Mouse (Mus musculus): ENCODE measurements at regions not wholly inside any gene's neighbourhood (a gene's known extent, or its start where the extent isn't known, plus 50 kb on each side); places are given as distances from the start of the nearest gene placed in this dataset.

DNA sequence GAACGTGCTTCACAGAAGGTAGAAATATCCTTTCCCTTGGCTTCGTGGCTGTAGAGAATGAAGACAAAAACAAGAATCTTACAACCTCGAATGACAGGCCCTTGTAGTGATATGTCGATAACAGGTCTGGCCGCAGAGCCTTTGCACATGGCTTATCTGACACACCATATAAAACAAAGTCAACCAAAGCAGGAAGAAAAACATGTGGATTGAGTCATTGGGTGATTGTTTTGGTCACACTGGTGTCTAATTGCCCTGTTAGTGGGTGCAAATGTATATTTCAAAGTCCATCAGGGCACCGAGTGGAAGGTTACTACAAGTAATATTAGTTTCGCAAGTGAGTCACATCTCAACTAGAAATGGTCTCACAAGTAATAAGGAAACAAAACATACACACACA is 569.9 kb upstream of the Itga1 start:
- WGBS (ENCODE audit: insufficient replicate concordance): 67% methylated on average over 7 of the region's 7 CpGs
- ATAC-seq (ENCODE audit: low read depth): no peak
- H3K4me1 ChIP-seq (replicated peaks): no peaks in the 10 kb centered on the region

GRCm38 (mm10) chr13:115669516-115669915 is 567.8 kb upstream of the Itga1 start:
- no peaks in the 10 kb centered on the region for H3K4me1 ChIP-seq (replicated peaks)
- ATAC-seq (ENCODE audit: low read depth) (no peak), DNase-seq (no peak)
- no peak overlapping the region for H3K9ac ChIP-seq
- no peak overlapping the region for H3K27ac ChIP-seq
- H3K9me3 ChIP-seq (replicated peaks): no peaks in the 10 kb centered on the region
- H3K4me3 ChIP-seq (replicated peaks): no peak overlapping the region
- H3K4me2 ChIP-seq: no peak overlapping the region
- no peaks in the 10 kb centered on the region for H3K27me3 ChIP-seq
- WGBS (ENCODE audit: insufficient replicate concordance): 54% methylated on average over 3 of the region's 3 CpGs
- H3K36me3 ChIP-seq: no peaks in the 10 kb centered on the region

More for the DNA sequence above, 569.9 kb upstream of the Itga1 start:
- Histone ChIP-seq H3K9me3 (replicated peaks) (no peaks in the 10 kb centered on the region), H3K4me2 (no peak overlapping the region), H3K27me3 (no peaks in the 10 kb centered on the region), H3K9ac (no peak overlapping the region), H3K36me3 (no peaks in the 10 kb centered on the region), H3K4me3 (replicated peaks) (no peak overlapping the region), H3K27ac (no peak overlapping the region)
- no peak for DNase-seq

DNA sequence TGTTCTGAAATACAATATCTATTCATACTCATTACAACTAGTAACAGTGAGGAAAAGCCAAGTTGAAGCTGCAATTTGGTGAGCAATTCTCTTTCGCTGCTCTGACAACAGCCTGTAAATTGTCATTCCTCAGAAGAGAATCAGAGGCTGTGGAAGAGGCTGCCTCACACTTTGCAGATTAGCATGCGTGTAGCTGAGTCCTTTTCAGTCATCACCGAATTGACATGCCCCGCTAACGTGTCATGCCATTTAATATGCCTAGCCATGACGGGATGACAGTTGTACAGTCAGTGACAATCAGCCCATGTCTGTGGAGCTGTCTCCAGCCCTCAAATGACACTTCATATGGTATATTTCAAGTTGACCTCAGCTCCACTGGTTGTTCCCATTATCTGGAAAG is 553.4 kb upstream of the Itga1 start:
- 69% methylated on average over 6 of the region's 6 CpGs for WGBS (ENCODE audit: insufficient replicate concordance)
- DNase-seq (no peak), ATAC-seq (ENCODE audit: low read depth) (no peak)
- H3K4me3 ChIP-seq (replicated peaks): no peak overlapping the region
- no peaks in the 10 kb centered on the region for H3K9me3 ChIP-seq (replicated peaks)
- H3K27ac ChIP-seq: no peak overlapping the region
- no peaks in the 10 kb centered on the region for H3K27me3 ChIP-seq
- H3K4me1 ChIP-seq (replicated peaks): no peaks in the 10 kb centered on the region
- no peak overlapping the region for H3K9ac ChIP-seq
- no peak overlapping the region for H3K4me2 ChIP-seq
- H3K36me3 ChIP-seq: no peaks in the 10 kb centered on the region

GRCm38 (mm10) chr13:115652935-115653334 is 551.2 kb upstream of the Itga1 start:
- Histone ChIP-seq H3K4me2 (no peak overlapping the region), H3K27ac (no peak overlapping the region), H3K9ac (no peak overlapping the region), H3K27me3 (no peaks in the 10 kb centered on the region), H3K4me1 (replicated peaks) (no peaks in the 10 kb centered on the region), H3K4me3 (replicated peaks) (no peak overlapping the region), H3K9me3 (replicated peaks) (no peaks in the 10 kb centered on the region), H3K36me3 (no peaks in the 10 kb centered on the region)
- DNase-seq (no peak), ATAC-seq (ENCODE audit: low read depth) (no peak)
- WGBS (ENCODE audit: insufficient replicate concordance): 70% methylated on average over 2 of the region's 2 CpGs

GRCm38 (mm10) chr13:115652352-115652751 is 550.6 kb upstream of the Itga1 start:
- H3K4me3 ChIP-seq (replicated peaks): no peak overlapping the region
- DNase-seq: no peak
- no peaks in the 10 kb centered on the region for H3K36me3 ChIP-seq
- no peak overlapping the region for H3K9ac ChIP-seq
- WGBS (ENCODE audit: insufficient replicate concordance): 47% methylated on average over 1 of the region's 1 CpGs
- ATAC-seq (ENCODE audit: low read depth): no peak
- H3K4me2 ChIP-seq: no peak overlapping the region
- no peaks in the 10 kb centered on the region for H3K4me1 ChIP-seq (replicated peaks)
- no peaks in the 10 kb centered on the region for H3K27me3 ChIP-seq
- H3K27ac ChIP-seq: no peak overlapping the region
- no peaks in the 10 kb centered on the region for H3K9me3 ChIP-seq (replicated peaks)

DNA sequence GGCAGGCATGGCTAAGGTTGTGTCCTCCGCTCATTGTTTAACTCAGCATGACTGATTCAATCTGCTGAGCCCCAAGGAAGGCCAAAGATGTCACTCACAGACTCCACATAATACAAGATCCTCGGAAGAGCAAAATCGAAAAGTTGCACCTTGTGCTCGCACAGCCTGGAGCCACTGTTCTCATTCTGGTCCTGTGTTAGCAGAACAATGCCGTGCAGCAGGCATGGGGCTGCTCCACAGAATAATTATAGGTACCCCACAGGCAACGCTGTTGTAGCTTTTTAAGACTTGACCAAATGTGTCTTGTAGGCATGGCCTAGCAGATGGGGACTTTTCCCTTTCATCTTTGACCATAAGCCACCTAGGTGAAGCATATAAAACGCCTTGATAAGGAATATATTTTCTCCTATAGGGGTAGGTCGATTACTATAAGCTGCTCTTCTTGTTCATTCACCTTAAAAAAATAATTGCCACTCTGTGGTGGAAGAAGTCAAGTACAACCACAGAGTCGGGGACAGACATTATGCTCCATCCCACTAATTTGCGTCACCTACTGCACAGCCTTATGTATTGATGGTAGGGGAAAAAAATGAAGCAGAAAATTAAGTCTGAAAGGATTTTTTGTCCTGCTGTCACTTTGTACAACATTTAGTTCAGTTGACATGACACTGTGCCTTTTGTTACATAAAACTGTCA is 529.8 kb upstream of the Itga1 start:
- 62% methylated on average over 10 of the region's 10 CpGs for WGBS (ENCODE audit: insufficient replicate concordance)
- DNase-seq (no peak), ATAC-seq (ENCODE audit: low read depth) (no peak)
- no peak overlapping the region for H3K9ac ChIP-seq
- no peaks in the 10 kb centered on the region for H3K27me3 ChIP-seq
- H3K27ac ChIP-seq: no peak overlapping the region
- H3K4me1 ChIP-seq (replicated peaks): no peaks in the 10 kb centered on the region
- no peak overlapping the region for H3K4me2 ChIP-seq
- no peak overlapping the region for H3K4me3 ChIP-seq (replicated peaks)
- no peaks in the 10 kb centered on the region for H3K36me3 ChIP-seq
- H3K9me3 ChIP-seq (replicated peaks): no peaks in the 10 kb centered on the region

DNA sequence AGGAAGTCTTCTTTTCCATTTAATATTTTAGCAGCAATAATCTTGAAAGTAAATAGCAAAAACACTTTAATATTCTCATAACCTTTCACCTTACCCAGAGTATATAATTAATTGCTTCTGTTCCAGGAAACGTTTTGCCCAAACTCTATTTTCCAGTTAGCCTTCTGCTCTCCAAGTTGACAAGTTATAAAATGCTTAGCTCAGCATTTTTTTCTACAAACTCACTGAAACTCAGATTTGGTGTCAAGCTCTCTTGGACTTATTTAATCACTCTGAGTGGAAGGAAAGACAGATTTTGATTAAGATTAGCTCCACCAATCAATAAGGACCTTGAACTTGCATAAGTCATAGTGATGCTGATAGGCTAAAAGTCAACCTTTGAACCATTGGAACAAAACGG is 528.8 kb upstream of the Itga1 start:
- H3K4me2 ChIP-seq: no peak overlapping the region
- no peaks in the 10 kb centered on the region for H3K27me3 ChIP-seq
- ATAC-seq (ENCODE audit: low read depth): no peak
- no peak for DNase-seq
- no peaks in the 10 kb centered on the region for H3K4me1 ChIP-seq (replicated peaks)
- H3K27ac ChIP-seq: no peak overlapping the region
- WGBS (ENCODE audit: insufficient replicate concordance): 52% methylated on average over 2 of the region's 2 CpGs
- no peak overlapping the region for H3K4me3 ChIP-seq (replicated peaks)
- no peaks in the 10 kb centered on the region for H3K36me3 ChIP-seq
- no peaks in the 10 kb centered on the region for H3K9me3 ChIP-seq (replicated peaks)
- H3K9ac ChIP-seq: no peak overlapping the region

DNA sequence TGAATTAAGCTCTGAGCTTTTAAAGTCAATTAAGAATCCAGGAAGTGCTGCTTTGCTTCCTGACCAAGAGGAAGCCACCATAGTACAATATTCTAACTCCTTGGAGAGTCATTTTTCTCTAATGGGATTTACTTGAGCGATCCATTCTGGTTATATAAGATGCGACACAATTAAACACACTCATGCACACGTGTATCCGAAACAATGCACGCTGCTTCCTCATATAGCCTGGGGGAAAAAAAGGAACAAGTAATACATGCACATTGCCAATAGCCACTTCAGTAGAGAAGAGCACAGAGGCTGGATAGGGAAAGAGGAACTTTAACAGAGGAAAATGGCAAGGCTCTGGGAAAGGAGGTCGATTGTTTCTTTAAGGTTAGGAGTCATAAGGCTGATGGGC is 511.4 kb upstream of the Itga1 start:
- Histone ChIP-seq H3K9ac (no peak overlapping the region), H3K4me3 (replicated peaks) (no peak overlapping the region), H3K4me1 (replicated peaks) (no peaks in the 10 kb centered on the region), H3K27ac (no peak overlapping the region), H3K27me3 (no peaks in the 10 kb centered on the region), H3K9me3 (replicated peaks) (no peaks in the 10 kb centered on the region), H3K36me3 (no peaks in the 10 kb centered on the region), H3K4me2 (no peak overlapping the region)
- DNase-seq (no peak), ATAC-seq (ENCODE audit: low read depth) (no peak)
- 69% methylated on average over 6 of the region's 6 CpGs for WGBS (ENCODE audit: insufficient replicate concordance)

GRCm38 (mm10) chr13:115606441-115606840 is 504.7 kb upstream of the Itga1 start:
- no peak overlapping the region for H3K9ac ChIP-seq
- H3K27ac ChIP-seq: no peak overlapping the region
- no peak for ATAC-seq (ENCODE audit: low read depth)

DNA sequence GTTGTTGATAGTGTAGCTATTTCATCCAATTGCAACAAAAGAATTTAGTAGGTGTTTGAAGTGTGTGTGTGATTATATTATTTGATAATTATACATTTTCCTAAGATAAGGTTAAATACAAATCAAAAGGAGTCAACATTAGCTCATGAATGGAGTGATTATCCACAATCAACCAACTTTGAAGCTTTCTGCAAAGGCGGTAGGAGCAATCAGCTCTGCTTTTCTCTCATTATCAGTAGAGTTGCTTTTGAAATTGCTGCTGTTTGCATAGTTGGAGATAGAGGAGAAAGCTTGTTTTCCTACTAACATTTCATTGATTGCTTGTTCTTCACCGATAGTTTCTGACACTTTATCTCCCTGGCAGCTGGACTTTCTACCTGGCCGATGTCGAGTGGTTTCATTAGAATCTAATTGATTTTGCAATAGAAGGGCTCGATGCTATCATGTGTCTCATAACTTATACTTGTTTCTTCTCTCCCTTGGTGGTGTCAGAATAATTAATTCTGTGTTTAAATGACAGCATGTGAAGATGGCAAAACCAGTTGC is 493.4 kb upstream of the Itga1 start:
- no peak overlapping the region for H3K9ac ChIP-seq
- H3K4me1 ChIP-seq (replicated peaks): no peaks in the 10 kb centered on the region
- no peaks in the 10 kb centered on the region for H3K27me3 ChIP-seq
- 64% methylated on average over 5 of the region's 5 CpGs for WGBS (ENCODE audit: insufficient replicate concordance)
- no peaks in the 10 kb centered on the region for H3K36me3 ChIP-seq
- no peak overlapping the region for H3K27ac ChIP-seq
- H3K4me2 ChIP-seq: no peak overlapping the region
- DNase-seq: no peak
- H3K4me3 ChIP-seq (replicated peaks): no peak overlapping the region
- H3K9me3 ChIP-seq (replicated peaks): no peaks in the 10 kb centered on the region
- no peak for ATAC-seq (ENCODE audit: low read depth)

More at GRCm38 (mm10) chr13:115606441-115606840, 504.7 kb upstream of the Itga1 start:
- Histone ChIP-seq H3K4me2 (no peak overlapping the region), H3K36me3 (no peaks in the 10 kb centered on the region), H3K4me1 (replicated peaks) (no peaks in the 10 kb centered on the region), H3K4me3 (replicated peaks) (no peak overlapping the region), H3K27me3 (no peaks in the 10 kb centered on the region), H3K9me3 (replicated peaks) (peaks cover 6% of the 10 kb centered on the region; the same call in 1 of the 2 replicates)
- DNase-seq: no peak
- 69% methylated on average over 8 of the region's 8 CpGs for WGBS (ENCODE audit: insufficient replicate concordance)

DNA sequence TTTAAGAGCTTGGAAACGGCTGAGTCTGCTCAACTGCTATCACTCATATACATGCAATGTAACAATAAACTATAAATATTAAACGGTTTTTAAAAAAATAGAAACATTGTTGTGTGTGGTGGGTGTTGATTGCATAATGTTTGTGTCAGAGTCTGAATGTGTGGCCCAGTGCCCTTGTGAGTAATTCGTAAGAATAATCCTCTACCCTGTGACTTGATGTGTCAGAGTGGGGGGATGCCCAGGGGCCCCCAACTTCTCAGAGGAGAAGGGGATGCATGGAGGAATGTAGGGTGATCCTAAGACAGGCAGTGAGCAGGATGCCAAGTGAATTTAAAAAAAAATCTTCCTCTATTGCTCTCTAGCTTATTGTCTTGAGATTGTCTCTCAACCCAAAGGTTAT is 474.2 kb upstream of the Itga1 start:
- Histone ChIP-seq H3K27ac (no peak overlapping the region), H3K9me3 (replicated peaks) (no peaks in the 10 kb centered on the region), H3K36me3 (no peaks in the 10 kb centered on the region), H3K9ac (no peak overlapping the region), H3K4me3 (replicated peaks) (no peak overlapping the region), H3K4me1 (replicated peaks) (no peaks in the 10 kb centered on the region), H3K27me3 (no peaks in the 10 kb centered on the region), H3K4me2 (no peak overlapping the region)
- DNase-seq: no peak
- no peak for ATAC-seq (ENCODE audit: low read depth)
- 46% methylated on average over 3 of the region's 3 CpGs for WGBS (ENCODE audit: insufficient replicate concordance)
